Mouse (Mus musculus) spleen, postnatal 36 days (tissue): ENCODE measurements around the gene Fezf1.

Source experiments
- DNase-seq, 2 experiments: peaks; one replicate each; pipeline ENCODE4 v3.0.0; 2022; ENCODE audit warnings: low spot score in 2 of 2, mixed read lengths in 1 of 2

The Fezf1 gene

GRCm38 (mm10) chr6:23247512-23248312 is 450 bp downstream of the Fezf1 start:
- DNase-seq, result no peak

DNA sequence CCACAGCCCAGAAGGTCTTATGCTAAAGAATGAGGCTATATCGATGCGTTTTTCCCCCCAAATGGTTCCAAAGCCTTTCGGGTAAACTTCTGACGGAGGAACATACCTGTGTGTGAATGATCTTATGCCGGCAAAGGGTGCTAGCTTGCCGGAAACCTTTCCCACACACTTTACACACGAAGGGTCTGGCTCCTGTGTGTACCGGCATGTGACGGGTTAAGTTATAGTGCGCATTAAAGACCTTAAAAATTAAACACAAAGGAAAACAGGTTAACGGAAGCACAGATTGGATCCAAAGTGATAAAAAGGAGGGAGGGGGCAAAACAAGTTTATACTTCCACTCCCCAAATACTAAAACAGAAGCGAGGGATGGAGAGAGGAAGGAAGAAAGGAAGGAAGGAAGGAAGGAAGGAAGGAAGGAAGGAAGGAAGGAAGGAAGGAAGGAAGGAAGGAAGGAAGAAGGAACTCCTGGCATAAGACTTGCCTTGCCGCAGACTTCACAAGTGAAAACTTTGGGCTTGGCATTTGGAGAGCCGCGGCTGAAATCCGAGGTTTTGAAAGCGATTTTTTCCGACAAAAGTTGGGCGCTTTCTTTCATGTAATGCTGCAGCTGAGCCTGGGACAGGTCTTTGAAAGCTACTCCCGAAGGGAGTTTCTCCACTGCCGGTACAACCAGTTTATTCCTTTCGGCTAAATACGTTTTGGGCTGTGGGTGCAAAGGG is 1.2 kb downstream of the Fezf1 start:
- no peak for DNase-seq

DNA sequence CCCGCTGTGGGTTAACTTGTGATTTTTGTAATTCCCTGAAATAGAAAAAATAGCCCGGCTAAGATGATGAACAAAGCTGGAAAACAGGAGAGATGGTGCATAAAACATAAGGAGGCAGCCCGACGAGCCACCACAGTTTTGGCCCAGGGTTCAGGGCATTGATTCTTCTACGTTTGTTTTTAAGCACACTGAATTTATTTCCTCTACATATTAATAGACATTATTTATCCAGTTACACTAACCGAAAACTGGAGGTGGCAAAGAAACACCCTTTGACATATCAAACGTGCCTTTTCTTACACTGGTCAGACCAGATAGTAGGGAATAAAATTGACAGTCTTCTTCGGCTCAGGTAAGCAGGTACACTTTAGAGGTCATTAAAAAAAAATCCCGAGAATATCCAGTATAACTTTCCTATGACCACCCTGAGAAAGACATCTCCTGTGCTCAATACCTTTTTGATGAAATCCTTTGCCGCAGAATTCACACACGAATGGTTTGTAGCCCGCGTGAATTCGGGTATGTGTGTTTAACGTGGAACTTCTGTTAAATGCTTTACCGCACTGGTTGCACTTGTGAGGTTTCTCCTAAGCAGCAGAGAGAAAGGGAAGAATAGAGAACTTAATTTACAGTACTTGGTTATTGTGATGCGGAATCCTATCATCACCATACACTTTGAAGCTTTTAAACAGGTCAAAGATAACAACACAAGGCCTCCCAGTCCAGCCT is 1.9 kb downstream of the Fezf1 start:
- DNase-seq, result no peak

- no peak for DNase-seq
Observed at GRCm38 (mm10) chr6:23245545-23246011, 2.6 kb downstream of the Fezf1 start.

DNA sequence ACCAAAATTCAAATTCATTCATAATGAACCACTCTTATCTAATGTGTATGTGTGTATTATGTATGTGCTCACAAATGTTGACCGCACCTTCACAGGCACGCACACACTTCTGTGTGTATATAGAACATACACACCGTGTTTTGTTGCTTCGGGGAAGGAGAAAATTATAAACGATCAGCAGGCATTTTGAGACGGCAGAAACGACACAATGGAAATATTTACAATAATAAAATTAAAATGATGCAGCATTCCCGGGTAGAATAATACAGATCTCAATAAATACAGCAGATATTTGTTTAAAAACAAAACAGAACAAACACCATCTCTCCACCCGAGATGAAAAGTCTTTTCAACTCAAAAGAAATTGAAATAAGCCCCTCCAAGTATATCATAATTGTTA is 3.0 kb downstream of the Fezf1 start:
- DNase-seq, result no peak

DNA sequence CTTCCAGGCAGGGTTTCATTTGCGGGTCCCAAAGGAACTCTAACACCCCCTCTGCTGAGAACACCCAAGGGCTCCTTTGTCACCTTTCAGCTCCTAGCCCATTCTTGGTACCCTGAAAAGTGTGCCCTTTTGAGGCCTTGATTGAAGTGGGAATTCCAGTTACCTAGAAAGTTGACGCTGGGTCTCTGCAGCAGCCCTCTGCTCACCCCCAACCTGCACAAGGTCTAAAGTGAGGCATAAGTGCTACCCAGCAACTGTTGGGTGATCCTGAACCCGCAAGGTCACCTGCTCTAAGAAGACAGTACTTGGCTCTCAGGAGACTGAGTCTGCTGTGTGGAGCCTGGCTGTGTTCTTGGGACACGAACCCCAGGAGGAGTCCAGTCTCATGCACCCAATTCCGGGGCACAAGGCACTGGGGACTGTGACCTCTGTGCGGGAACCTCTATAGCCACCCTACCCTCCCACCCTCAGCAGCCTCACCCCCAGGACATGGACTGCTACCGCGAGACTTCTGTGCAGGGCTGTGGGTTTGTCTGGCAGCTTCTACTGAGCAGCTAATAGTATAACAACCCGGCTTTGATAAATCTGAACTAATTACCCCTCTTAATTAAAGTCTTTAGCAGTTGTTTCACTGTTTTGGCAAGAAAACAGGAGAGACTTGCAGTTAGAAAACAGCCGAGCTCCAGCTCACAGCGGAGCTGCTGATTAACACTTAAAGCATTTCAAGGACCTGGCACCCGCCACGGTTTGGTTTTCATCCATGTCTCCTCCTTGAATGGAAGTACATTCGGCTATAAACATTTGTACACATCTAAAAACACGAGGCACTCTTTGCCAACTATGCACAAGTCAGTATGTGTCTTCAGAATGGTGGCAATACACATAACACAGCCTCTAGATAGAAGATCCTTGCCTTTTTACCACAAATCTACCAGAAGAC is 4.1 kb downstream of the Fezf1 start:
- DNase-seq, result no peak

GRCm38 (mm10) chr6:23211499-23211898 is 36.7 kb downstream of the Fezf1 start:
- no peak for DNase-seq

DNA sequence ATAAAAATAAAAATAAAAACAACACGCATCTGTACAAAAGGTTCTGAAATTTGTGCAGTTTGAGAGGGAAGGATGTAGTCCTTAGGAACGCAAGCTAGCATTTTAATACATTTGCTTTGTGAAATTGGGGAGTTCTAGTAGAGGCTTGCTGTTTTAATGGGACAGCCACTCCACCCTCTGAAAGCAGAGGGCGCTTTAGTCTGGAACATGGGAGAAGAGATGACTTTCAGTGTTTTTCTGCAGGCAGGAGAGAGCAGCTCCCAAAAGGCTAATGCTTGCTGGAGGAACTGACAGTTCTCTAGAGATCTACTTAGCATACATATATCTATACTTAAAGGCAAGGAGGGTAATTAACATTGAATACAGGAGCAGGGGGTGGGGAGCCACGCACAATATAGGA is 40.4 kb downstream of the Fezf1 start:
- DNase-seq, result no peak

DNA sequence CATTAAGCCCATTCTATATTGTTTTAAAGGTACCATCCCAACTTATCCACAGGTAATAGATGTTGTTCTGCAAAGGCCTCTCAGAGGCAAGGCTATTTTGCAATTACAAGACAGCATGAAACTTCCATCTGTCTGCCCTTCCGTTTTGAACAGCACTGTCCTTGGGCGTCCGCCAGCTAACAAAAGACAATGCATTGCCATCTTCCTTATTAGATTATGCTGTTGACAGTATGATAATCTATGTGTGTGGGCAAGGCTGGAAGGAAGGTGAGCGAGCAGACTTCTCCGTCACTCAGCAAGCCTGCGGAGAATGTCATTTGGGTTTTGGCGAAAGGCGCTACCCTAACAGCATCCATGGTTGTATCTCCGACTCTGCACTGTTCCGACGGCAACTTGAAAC is 45.5 kb downstream of the Fezf1 start:
- DNase-seq, result no peak
